Mouse (Mus musculus): ENCODE data around the gene Lrrn1. TPM values are rescaled to one million over a fixed set of nuclear protein-coding genes. Genes with fewer than 3 reads are reported as not detected.

The Lrrn1 gene
- total and polyA plus RNA-seq, 3 experiments, result not detected

- Histone ChIP-seq H3K27me3 (ENCODE audit: insufficient read depth, low read length) (no peaks in the 10 kb centered on the region), H3K4me3 (ENCODE audit: low read depth, low read length) (no peak overlapping the region), H3K9me3 (replicated peaks) (peaks cover 17% of the 10 kb centered on the region), H3K4me1 (ENCODE audit: insufficient read depth, low read depth, low read length) (no peaks in the 10 kb centered on the region), H3K36me3 (replicated peaks) (no peaks in the 10 kb centered on the region)
- DNase-seq (ENCODE audit: low spot score) (no peak), ATAC-seq (ENCODE audit: extremely low read depth, insufficient number of reproducible peaks, low FRiP score, poor library complexity, severe bottlenecking) (no peak)
- TF ChIP-seq TAL1 (conservative IDR thresholded peaks at IDR 0.05; ENCODE audit: low read depth, low read length), result no peak
- TF ChIP-seq GATA2 (IDR thresholded peaks at IDR 0.05; ENCODE audit: borderline replicate concordance, low read depth, low read length), result no peak
- no peak for TF ChIP-seq GATA1 (IDR thresholded peaks at IDR 0.05; ENCODE audit: borderline replicate concordance, low read length)
- no peak for TF ChIP-seq POLR2AphosphoS5 (IDR thresholded peaks at IDR 0.05; ENCODE audit: insufficient replicate concordance, low read depth, low read length)
- no peak for TF ChIP-seq CTCF (IDR thresholded peaks at IDR 0.05; ENCODE audit: low read depth, low read length)
These were observed 16.7 kb downstream of the Lrrn1 start for GRCm38 (mm10) chr6:107546272-107546671.

- H3K36me3 ChIP-seq (replicated peaks), result no peaks in the 10 kb centered on the region
- H3K27me3 ChIP-seq (ENCODE audit: insufficient read depth, low read length), result no peaks in the 10 kb centered on the region
- TF ChIP-seq GATA1 (IDR thresholded peaks at IDR 0.05; ENCODE audit: borderline replicate concordance, low read length), result no peak
- no peak for TF ChIP-seq POLR2AphosphoS5 (IDR thresholded peaks at IDR 0.05; ENCODE audit: insufficient replicate concordance, low read depth, low read length)
- TF ChIP-seq TAL1 (conservative IDR thresholded peaks at IDR 0.05; ENCODE audit: low read depth, low read length), result no peak
- TF ChIP-seq CTCF (IDR thresholded peaks at IDR 0.05; ENCODE audit: low read depth, low read length), result no peak
- no peak for TF ChIP-seq GATA2 (IDR thresholded peaks at IDR 0.05; ENCODE audit: borderline replicate concordance, low read depth, low read length)
- H3K9me3 ChIP-seq (replicated peaks), result peaks cover 9% of the 10 kb centered on the region; the same call in 1 of the 2 replicates
- H3K4me1 ChIP-seq (ENCODE audit: insufficient read depth, low read depth, low read length), result no peaks in the 10 kb centered on the region
- no peak overlapping the region for H3K4me3 ChIP-seq (ENCODE audit: low read depth, low read length)
- ATAC-seq (ENCODE audit: extremely low read depth, insufficient number of reproducible peaks, low FRiP score, poor library complexity, severe bottlenecking) (no peak), DNase-seq (ENCODE audit: low spot score) (no peak)
These were observed 22.9 kb downstream of the Lrrn1 start for GRCm38 (mm10) chr6:107552511-107552910.

- ATAC-seq (ENCODE audit: extremely low read depth, insufficient number of reproducible peaks, low FRiP score, poor library complexity, severe bottlenecking) (no peak), DNase-seq (ENCODE audit: low spot score) (no peak)
- H3K27me3 ChIP-seq (ENCODE audit: insufficient read depth, low read length), result no peaks in the 10 kb centered on the region
- no peaks in the 10 kb centered on the region for H3K36me3 ChIP-seq (replicated peaks)
- H3K4me3 ChIP-seq (ENCODE audit: low read depth, low read length), result no peak overlapping the region
- TF ChIP-seq GATA1 (IDR thresholded peaks at IDR 0.05; ENCODE audit: borderline replicate concordance, low read length), result no peak
- no peak for TF ChIP-seq POLR2AphosphoS5 (IDR thresholded peaks at IDR 0.05; ENCODE audit: insufficient replicate concordance, low read depth, low read length)
- TF ChIP-seq CTCF (IDR thresholded peaks at IDR 0.05; ENCODE audit: low read depth, low read length), result no peak
- TF ChIP-seq TAL1 (conservative IDR thresholded peaks at IDR 0.05; ENCODE audit: low read depth, low read length), result no peak
- no peak for TF ChIP-seq GATA2 (IDR thresholded peaks at IDR 0.05; ENCODE audit: borderline replicate concordance, low read depth, low read length)
- no peaks in the 10 kb centered on the region for H3K4me1 ChIP-seq (ENCODE audit: insufficient read depth, low read depth, low read length)
- peaks cover 10% of the 10 kb centered on the region; the same call in 1 of the 2 replicates for H3K9me3 ChIP-seq (replicated peaks)
These were observed 25.8 kb downstream of the Lrrn1 start for GRCm38 (mm10) chr6:107555364-107555763.

- no peaks in the 10 kb centered on the region for H3K4me1 ChIP-seq (ENCODE audit: insufficient read depth, low read depth, low read length)
These were observed 27.4 kb downstream of the Lrrn1 start for GRCm38 (mm10) chr6:107556996-107557395.

GRCm38 (mm10) chr6:107557806-107558205 is 28.2 kb downstream of the Lrrn1 start:
- DNase-seq (ENCODE audit: low spot score), result no peak
- no peak for ATAC-seq (ENCODE audit: extremely low read depth, insufficient number of reproducible peaks, low FRiP score, poor library complexity, severe bottlenecking)
- Histone ChIP-seq H3K27me3 (ENCODE audit: insufficient read depth, low read length) (no peaks in the 10 kb centered on the region), H3K4me3 (ENCODE audit: low read depth, low read length) (no peak overlapping the region), H3K36me3 (replicated peaks) (no peaks in the 10 kb centered on the region), H3K9me3 (replicated peaks) (peaks cover 6% of the 10 kb centered on the region; the same call in 1 of the 2 replicates), H3K4me1 (ENCODE audit: insufficient read depth, low read depth, low read length) (no peaks in the 10 kb centered on the region)
- TF ChIP-seq POLR2AphosphoS5 (IDR thresholded peaks at IDR 0.05; ENCODE audit: insufficient replicate concordance, low read depth, low read length) (no peak), GATA2 (IDR thresholded peaks at IDR 0.05; ENCODE audit: borderline replicate concordance, low read depth, low read length) (no peak), TAL1 (conservative IDR thresholded peaks at IDR 0.05; ENCODE audit: low read depth, low read length) (no peak), GATA1 (IDR thresholded peaks at IDR 0.05; ENCODE audit: borderline replicate concordance, low read length) (no peak), CTCF (IDR thresholded peaks at IDR 0.05; ENCODE audit: low read depth, low read length) (no peak)

More at GRCm38 (mm10) chr6:107556996-107557395, 27.4 kb downstream of the Lrrn1 start:
- Histone ChIP-seq H3K36me3 (replicated peaks) (no peaks in the 10 kb centered on the region), H3K9me3 (replicated peaks) (peaks cover 7% of the 10 kb centered on the region; the same call in 1 of the 2 replicates), H3K4me3 (ENCODE audit: low read depth, low read length) (no peak overlapping the region), H3K27me3 (ENCODE audit: insufficient read depth, low read length) (no peaks in the 10 kb centered on the region)
- no peak for DNase-seq (ENCODE audit: low spot score)
- no peak for ATAC-seq (ENCODE audit: extremely low read depth, insufficient number of reproducible peaks, low FRiP score, poor library complexity, severe bottlenecking)
- TF ChIP-seq GATA1 (IDR thresholded peaks at IDR 0.05; ENCODE audit: borderline replicate concordance, low read length) (no peak), TAL1 (conservative IDR thresholded peaks at IDR 0.05; ENCODE audit: low read depth, low read length) (no peak), CTCF (IDR thresholded peaks at IDR 0.05; ENCODE audit: low read depth, low read length) (no peak), POLR2AphosphoS5 (IDR thresholded peaks at IDR 0.05; ENCODE audit: insufficient replicate concordance, low read depth, low read length) (no peak), GATA2 (IDR thresholded peaks at IDR 0.05; ENCODE audit: borderline replicate concordance, low read depth, low read length) (no peak)

- H3K36me3 ChIP-seq (replicated peaks), result no peaks in the 10 kb centered on the region
- H3K4me1 ChIP-seq (ENCODE audit: insufficient read depth, low read depth, low read length), result no peaks in the 10 kb centered on the region
- DNase-seq (ENCODE audit: low spot score) (no peak), ATAC-seq (ENCODE audit: extremely low read depth, insufficient number of reproducible peaks, low FRiP score, poor library complexity, severe bottlenecking) (no peak)
- H3K9me3 ChIP-seq (replicated peaks), result peaks cover 8% of the 10 kb centered on the region
- TF ChIP-seq TAL1 (conservative IDR thresholded peaks at IDR 0.05; ENCODE audit: low read depth, low read length) (no peak), GATA2 (IDR thresholded peaks at IDR 0.05; ENCODE audit: borderline replicate concordance, low read depth, low read length) (no peak), CTCF (IDR thresholded peaks at IDR 0.05; ENCODE audit: low read depth, low read length) (no peak), GATA1 (IDR thresholded peaks at IDR 0.05; ENCODE audit: borderline replicate concordance, low read length) (no peak), POLR2AphosphoS5 (IDR thresholded peaks at IDR 0.05; ENCODE audit: insufficient replicate concordance, low read depth, low read length) (no peak)
- no peaks in the 10 kb centered on the region for H3K27me3 ChIP-seq (ENCODE audit: insufficient read depth, low read length)
- no peak overlapping the region for H3K4me3 ChIP-seq (ENCODE audit: low read depth, low read length)
These were observed 32.7 kb downstream of the Lrrn1 start for GRCm38 (mm10) chr6:107562255-107562654.
